Mouse (Mus musculus): ENCODE results near the gene Zswim3.

GRCm38 (mm10) chr2:164783926-164784581, 20.8 kb upstream of the Zswim3 start:
- no peak for TF ChIP-seq POLR2A (IDR thresholded peaks at IDR 0.05; ENCODE audit: control insufficient read depth, low read depth, low read length)
- TF ChIP-seq CTCF (IDR thresholded peaks at IDR 0.05; ENCODE audit: control insufficient read depth, insufficient read depth, insufficient replicate concordance, low read depth, low read length), result no peak
